Mouse (Mus musculus) liver, embryonic 16.5 days (tissue): ENCODE results near the gene Cda. TPM values are rescaled to one million over a fixed set of nuclear protein-coding genes. Genes with fewer than 3 reads are reported as not detected.

Experiments
- ATAC-seq: fragments of 200-750 bp; cut with Nextera tagmentation; 2 replicates; pipeline ENCODE4 v1.8.0; 2017; ENCODE audit warnings: low read depth, mild to moderate bottlenecking, moderate number of reproducible peaks, moderate library complexity
- H3K27ac ChIP-seq: fragments of 300-500 bp; sonication (generic); 2 replicates; pipeline ENCODE4 v1.5.1; 2014; ENCODE audit warnings: mild to moderate bottlenecking, low read length
- H3K27me3 ChIP-seq: fragments of 300-500 bp; sonication (generic); 2 replicates; pipeline ENCODE4 v1.6.1; 2014; ENCODE audit warnings: low read depth, low read length, mixed read lengths; ENCODE audit not compliant: control insufficient read depth, insufficient read depth
- H3K36me3 ChIP-seq: fragments of 300-500 bp; sonication (generic); 2 replicates; pipeline ENCODE4 v1.6.1; 2014; ENCODE audit warnings: mild to moderate bottlenecking; ENCODE audit not compliant: control insufficient read depth, insufficient read depth
- H3K4me1 ChIP-seq: fragments of 300-500 bp; sonication (generic); 2 replicates; pipeline ENCODE4 v1.6.1; 2014; ENCODE audit warnings: low read depth, low read length, mixed read lengths; ENCODE audit not compliant: control insufficient read depth
- H3K4me2 ChIP-seq: fragments of 300-500 bp; sonication (generic); 2 replicates; pipeline ENCODE4 v1.6.1; 2014; ENCODE audit warnings: low read depth, low read length, mixed read lengths
- H3K4me3 ChIP-seq: fragments of 300-500 bp; sonication (generic); 2 replicates; pipeline ENCODE4 v1.5.1; 2014; ENCODE audit warnings: low read depth, mild to moderate bottlenecking, low read length
- H3K9ac ChIP-seq: fragments of 300-500 bp; sonication (generic); 2 replicates; pipeline ENCODE4 v1.6.1; 2014; ENCODE audit warnings: low read depth, low read length
- H3K9me3 ChIP-seq: fragments of 300-500 bp; sonication (generic); replicated peaks from 2 replicates; pipeline ENCODE4 v1.6.1; 2016; ENCODE audit warnings: low read length; ENCODE audit not compliant: control insufficient read depth
- WGBS: fragments of 180-500 bp; shearing (Covaris S2); extraction: QIAGEN DNeasy Blood & Tissue Kit; methylation state at CpG from one replicate; pipeline ENCODE4 v1.1.7; 2014; ENCODE audit not compliant: insufficient replicate concordance; 5-methylcytosine and 5-hydroxymethylcytosine counted together
- polyA plus RNA-seq: library from polyadenylated mRNA; unstranded; fragments of >200 nt; fragmentation: Nextera tagmentation; extraction: Ambion mirVana; gene quantifications from 2 replicates; pipeline ENCODE4 v1.2.1, GENCODE M21; 2015

Cda gene
- polyA plus RNA-seq, 1 experiment from 2014 or later = 5.7 TPM

DNA sequence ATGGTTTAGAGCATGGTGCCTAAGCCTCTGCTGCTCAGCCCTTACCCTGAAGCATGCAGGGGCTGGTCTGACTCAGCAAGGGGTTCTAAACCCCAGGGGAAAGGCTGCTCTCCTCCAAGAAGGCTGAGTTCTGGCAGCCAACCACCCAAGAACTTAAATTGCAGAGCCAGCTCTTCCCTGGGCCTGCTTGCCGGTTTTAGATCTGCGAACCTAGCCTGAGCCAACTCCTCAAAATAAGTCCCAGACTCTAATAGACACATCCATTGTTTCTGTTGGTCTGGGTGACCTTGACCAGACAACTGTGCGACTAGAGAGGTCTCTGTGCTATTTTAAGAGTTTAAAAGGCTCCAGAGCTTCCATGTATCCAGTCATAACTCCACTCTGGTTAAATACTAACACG, 44.0 kb downstream of the Cda start:
- 61% methylated on average over 4 of the region's 4 CpGs for WGBS
- H3K36me3 ChIP-seq = no peaks in the 10 kb centered on the region
- H3K4me3 ChIP-seq = no peak overlapping the region
- H3K27ac ChIP-seq = no peak overlapping the region
- H3K4me2 ChIP-seq = no peak overlapping the region
- no peaks in the 10 kb centered on the region for H3K9me3 ChIP-seq
- H3K9ac ChIP-seq = 0 out of 2 replicates have a peak overlapping the region, but pooled peaks have one; percentile 14
- peaks cover 13% of the 10 kb centered on the region for H3K4me1 ChIP-seq
- H3K27me3 ChIP-seq = no peaks in the 10 kb centered on the region
- no peak for ATAC-seq

GRCm38 (mm10) chr4:138322692-138323091, 45.1 kb downstream of the Cda start:
- Histone ChIP-seq H3K36me3 (no peaks in the 10 kb centered on the region), H3K27me3 (no peaks in the 10 kb centered on the region), H3K9me3 (no peaks in the 10 kb centered on the region), H3K27ac (no peak overlapping the region), H3K4me2 (no peak overlapping the region), H3K9ac (no peak overlapping the region), H3K4me3 (no peak overlapping the region), H3K4me1 (peaks cover 13% of the 10 kb centered on the region)
- WGBS = 65% methylated on average over 4 of the region's 4 CpGs
- no peak for ATAC-seq

DNA sequence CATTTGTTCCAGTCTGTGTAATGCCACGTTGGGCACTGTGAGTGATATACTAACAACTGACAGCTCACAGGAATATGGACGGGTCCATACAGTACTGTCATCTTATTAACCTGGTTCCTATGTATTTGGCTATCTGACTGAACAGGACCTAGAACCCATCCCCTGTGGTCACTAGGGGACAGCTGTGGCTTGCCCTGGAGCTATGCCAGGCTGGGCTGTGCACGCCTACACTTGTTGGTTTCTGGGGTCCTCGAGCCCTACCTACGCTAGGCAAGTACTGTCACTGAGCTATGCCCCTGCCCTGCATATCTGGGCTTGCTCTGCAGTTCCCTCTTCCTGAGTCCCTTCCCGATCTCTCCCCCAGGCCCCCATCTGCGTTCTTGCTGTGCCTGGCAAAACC, 46.3 kb downstream of the Cda start:
- Histone ChIP-seq H3K4me2 (no peak overlapping the region), H3K27ac (no peak overlapping the region), H3K9me3 (no peaks in the 10 kb centered on the region), H3K4me3 (no peak overlapping the region), H3K9ac (no peak overlapping the region), H3K36me3 (peaks cover 2% of the 10 kb centered on the region; the same call in 1 of the 2 replicates), H3K27me3 (no peaks in the 10 kb centered on the region), H3K4me1 (peaks cover 12% of the 10 kb centered on the region)
- no peak for ATAC-seq
- WGBS = 56% methylated on average over 7 of the region's 7 CpGs

GRCm38 (mm10) chr4:138320711-138321110, 47.1 kb downstream of the Cda start:
- H3K27ac ChIP-seq = no peak overlapping the region
- no peak overlapping the region for H3K4me2 ChIP-seq
- H3K36me3 ChIP-seq = peaks cover 7% of the 10 kb centered on the region
- H3K27me3 ChIP-seq = no peaks in the 10 kb centered on the region
- no peak overlapping the region for H3K9ac ChIP-seq
- peaks cover 8% of the 10 kb centered on the region for H3K4me1 ChIP-seq
- H3K4me3 ChIP-seq = no peak overlapping the region
- no peak for ATAC-seq
- no peaks in the 10 kb centered on the region for H3K9me3 ChIP-seq
- 71% methylated on average over 11 of the region's 11 CpGs for WGBS

DNA sequence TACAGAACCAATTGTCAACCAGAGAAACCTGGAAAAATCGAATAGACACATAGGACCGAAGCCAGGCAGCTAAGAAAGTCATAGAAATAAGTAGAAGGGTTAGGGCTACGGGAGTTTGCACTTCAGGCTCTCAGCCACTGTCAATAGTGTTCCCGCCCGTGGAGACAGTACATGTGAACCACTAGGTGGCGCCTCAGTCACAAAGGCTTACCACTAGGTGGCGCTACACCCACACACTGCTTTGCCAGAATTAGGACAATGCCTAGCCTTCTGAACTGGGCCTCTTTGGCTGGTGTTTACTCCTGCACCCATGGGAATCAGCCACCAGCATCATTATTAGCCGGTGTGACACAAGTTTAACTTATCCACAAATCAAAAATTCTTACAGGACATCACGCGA, 48.3 kb downstream of the Cda start:
- no peaks in the 10 kb centered on the region for H3K27me3 ChIP-seq
- no peak overlapping the region for H3K4me2 ChIP-seq
- H3K4me1 ChIP-seq = peaks cover 2% of the 10 kb centered on the region
- no peak overlapping the region for H3K9ac ChIP-seq
- H3K9me3 ChIP-seq = no peaks in the 10 kb centered on the region
- H3K4me3 ChIP-seq = no peak overlapping the region
- peaks cover 8% of the 10 kb centered on the region for H3K36me3 ChIP-seq
- no peak overlapping the region for H3K27ac ChIP-seq
- peak; percentile 22; the same call in 1 of the 2 replicates for ATAC-seq
- WGBS = 31% methylated on average over 10 of the region's 10 CpGs

GRCm38 (mm10) chr4:138318509-138319266, 49.1 kb downstream of the Cda start:
- Histone ChIP-seq H3K27ac (no peak overlapping the region), H3K27me3 (no peaks in the 10 kb centered on the region), H3K4me1 (0 out of 2 replicates have a peak, but pooled peaks cover 1% of the 10 kb centered on the region), H3K4me2 (no peak overlapping the region), H3K36me3 (peaks cover 12% of the 10 kb centered on the region), H3K9me3 (no peaks in the 10 kb centered on the region), H3K9ac (no peak overlapping the region), H3K4me3 (no peak overlapping the region)
- ATAC-seq = 0 out of 2 replicates have a peak, but pooled peaks have one; percentile 30
- 48% methylated on average over 6 of the region's 6 CpGs for WGBS

DNA sequence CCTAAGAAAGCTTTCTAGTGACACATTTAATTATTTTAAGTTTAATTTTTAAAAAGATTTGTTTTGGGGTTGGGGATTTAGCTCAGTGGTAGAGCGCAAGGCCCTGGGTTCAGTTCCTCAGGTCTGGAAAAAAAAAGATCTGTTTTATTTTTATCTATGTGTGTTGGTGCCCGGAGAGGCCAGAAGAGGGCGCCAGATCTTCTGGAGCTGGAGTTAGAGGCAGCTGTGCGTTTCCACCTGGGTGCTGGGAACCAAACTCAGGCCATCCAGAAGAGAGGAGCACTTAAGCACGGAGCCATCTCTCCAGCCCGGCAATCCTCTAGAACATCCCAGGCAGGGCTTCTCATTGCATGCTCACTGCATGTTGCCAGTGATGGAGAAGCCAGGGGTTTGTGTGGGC, 51.4 kb downstream of the Cda start:
- Histone ChIP-seq H3K4me2 (no peak overlapping the region), H3K9ac (no peak overlapping the region), H3K27ac (no peak overlapping the region), H3K4me1 (no peaks in the 10 kb centered on the region), H3K4me3 (no peak overlapping the region), H3K9me3 (no peaks in the 10 kb centered on the region), H3K27me3 (no peaks in the 10 kb centered on the region), H3K36me3 (peaks cover 30% of the 10 kb centered on the region)
- WGBS = 88% methylated on average over 6 of the region's 6 CpGs
- no peak for ATAC-seq

DNA sequence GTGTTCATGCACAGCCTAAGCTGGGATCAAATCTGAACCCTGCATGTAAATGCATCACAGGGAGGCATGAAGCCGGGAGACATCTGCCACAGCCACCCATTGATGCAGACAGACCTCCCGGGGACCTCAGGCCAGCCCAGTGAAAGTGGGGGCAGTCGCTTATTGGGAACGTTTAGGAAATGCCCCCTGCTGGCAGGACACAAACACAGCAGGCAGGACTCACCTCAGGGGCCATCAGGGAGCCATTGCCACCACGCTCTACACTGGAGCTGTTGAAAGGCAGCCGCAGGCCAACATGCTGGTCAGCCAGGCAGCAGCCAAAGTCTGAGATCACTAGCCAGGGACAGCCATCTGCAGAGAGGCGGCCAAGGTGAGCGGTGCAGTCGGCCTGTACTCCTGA, 52.0 kb downstream of the Cda start:
- 71% methylated on average over 9 of the region's 9 CpGs for WGBS
- no peak for ATAC-seq
- Histone ChIP-seq H3K27ac (no peak overlapping the region), H3K4me1 (no peaks in the 10 kb centered on the region), H3K4me2 (no peak overlapping the region), H3K36me3 (peaks cover 36% of the 10 kb centered on the region), H3K27me3 (no peaks in the 10 kb centered on the region), H3K9ac (no peak overlapping the region), H3K4me3 (no peak overlapping the region), H3K9me3 (no peaks in the 10 kb centered on the region)

DNA sequence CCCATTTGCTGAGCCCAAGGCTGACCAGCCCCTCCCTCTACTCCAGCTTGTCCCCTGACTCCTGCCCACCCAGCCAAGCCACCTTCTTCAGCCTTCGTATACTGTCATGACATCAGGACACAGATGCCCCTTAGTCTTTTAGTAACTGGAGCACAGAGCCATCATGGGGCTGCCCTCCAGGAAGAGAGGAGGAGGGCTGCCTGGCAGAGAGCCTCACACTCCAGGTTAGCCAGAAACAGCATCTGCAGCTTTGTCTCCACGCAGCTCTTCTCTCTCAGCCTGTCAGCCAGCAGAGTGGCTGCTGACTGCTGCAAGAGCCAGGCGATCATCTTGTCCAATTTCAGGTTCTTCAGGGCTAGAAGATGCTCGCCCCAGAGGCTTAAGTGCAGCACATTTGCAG, 54.0 kb downstream of the Cda start:
- H3K27ac ChIP-seq = no peak overlapping the region
- no peak for ATAC-seq
- H3K9ac ChIP-seq = no peak overlapping the region
- no peaks in the 10 kb centered on the region for H3K9me3 ChIP-seq
- H3K4me3 ChIP-seq = no peak overlapping the region
- H3K36me3 ChIP-seq = peaks cover 49% of the 10 kb centered on the region
- no peaks in the 10 kb centered on the region for H3K4me1 ChIP-seq
- WGBS = 79% methylated on average over 4 of the region's 4 CpGs
- no peak overlapping the region for H3K4me2 ChIP-seq
- H3K27me3 ChIP-seq = no peaks in the 10 kb centered on the region
